Mouse (Mus musculus): Measurements from ENCODE around the gene Aipl1. TPM values are rescaled to one million over a fixed set of nuclear protein-coding genes. Genes with fewer than 3 reads are reported as not detected.

The Aipl1 gene
- polyA plus RNA-seq, 1 experiment from 2014 or later, result 0.11 TPM

- no peak for ATAC-seq
- Histone ChIP-seq H3K9ac (replicated peaks; ENCODE audit: low read depth, low read length) (no peak overlapping the region), H3K27me3 (replicated peaks; ENCODE audit: control insufficient read depth, insufficient read depth, low read length) (no peaks in the 10 kb centered on the region), H3K4me3 (replicated peaks; ENCODE audit: low read length) (no peak overlapping the region), H3K4me1 (replicated peaks; ENCODE audit: control insufficient read depth, insufficient read depth, low read length) (peaks cover 24% of the 10 kb centered on the region), H3K9me3 (ENCODE audit: control insufficient read depth, low read length) (no peaks in the 10 kb centered on the region), H3K4me2 (ENCODE audit: low read length) (no peak overlapping the region), H3K27ac (ENCODE audit: low read length) (no peak overlapping the region), H3K36me3 (ENCODE audit: control insufficient read depth, insufficient read depth) (no peaks in the 10 kb centered on the region)
- 92% methylated on average over 9 of the region's 9 CpGs for WGBS
These were observed 33.4 kb upstream of the Aipl1 start for GRCm38 (mm10) chr11:72070733-72071132.

GRCm38 (mm10) chr11:72068026-72068425, 30.7 kb upstream of the Aipl1 start:
- Histone ChIP-seq H3K4me3 (replicated peaks; ENCODE audit: low read length) (no peak overlapping the region), H3K36me3 (ENCODE audit: control insufficient read depth, insufficient read depth) (no peaks in the 10 kb centered on the region), H3K27ac (ENCODE audit: low read length) (peak overlapping the region; percentile 80), H3K27me3 (replicated peaks; ENCODE audit: control insufficient read depth, insufficient read depth, low read length) (no peaks in the 10 kb centered on the region), H3K4me2 (ENCODE audit: low read length) (no peak overlapping the region), H3K9ac (replicated peaks; ENCODE audit: low read depth, low read length) (no peak overlapping the region), H3K4me1 (replicated peaks; ENCODE audit: control insufficient read depth, insufficient read depth, low read length) (peaks cover 33% of the 10 kb centered on the region), H3K9me3 (ENCODE audit: control insufficient read depth, low read length) (peaks cover 7% of the 10 kb centered on the region)
- ATAC-seq, result peak; percentile 90
- whole genome bisulfite sequencing, result 33% methylated on average over 7 of the region's 7 CpGs

DNA sequence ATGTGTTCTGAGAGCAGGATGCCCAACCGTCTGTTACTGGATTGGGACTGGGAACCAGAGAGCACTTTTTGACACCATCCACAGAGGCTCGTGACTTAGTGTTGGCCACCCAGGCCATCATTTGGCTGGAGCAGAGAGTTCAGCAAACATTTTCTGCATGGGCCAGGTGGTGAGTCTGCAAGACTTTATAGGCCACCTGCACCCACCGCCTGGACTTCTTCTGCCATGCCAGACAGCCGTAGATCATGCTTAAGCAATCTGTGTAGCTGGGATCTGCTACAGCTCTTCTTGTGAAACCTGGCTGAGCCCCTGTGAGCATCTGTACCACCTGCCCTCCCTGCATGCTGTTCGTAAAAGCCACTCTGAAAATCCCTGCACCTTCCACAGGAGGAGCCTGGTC, 30.0 kb upstream of the Aipl1 start:
- Histone ChIP-seq H3K27ac (ENCODE audit: low read length) (peak overlapping the region; percentile 80), H3K27me3 (replicated peaks; ENCODE audit: control insufficient read depth, insufficient read depth, low read length) (no peaks in the 10 kb centered on the region), H3K9ac (replicated peaks; ENCODE audit: low read depth, low read length) (no peak overlapping the region; the same call in 1 of the 2 replicates), H3K4me2 (ENCODE audit: low read length) (no peak overlapping the region), H3K9me3 (ENCODE audit: control insufficient read depth, low read length) (peaks cover 7% of the 10 kb centered on the region), H3K36me3 (ENCODE audit: control insufficient read depth, insufficient read depth) (no peaks in the 10 kb centered on the region), H3K4me1 (replicated peaks; ENCODE audit: control insufficient read depth, insufficient read depth, low read length) (peaks cover 33% of the 10 kb centered on the region), H3K4me3 (replicated peaks; ENCODE audit: low read length) (no peak overlapping the region)
- WGBS, result 63% methylated on average over 5 of the region's 5 CpGs
- ATAC-seq, result 0 out of 2 replicates have a peak, but pooled peaks have one; percentile 17

GRCm38 (mm10) chr11:72066330-72066729, 29.0 kb upstream of the Aipl1 start:
- Histone ChIP-seq H3K36me3 (ENCODE audit: control insufficient read depth, insufficient read depth) (no peaks in the 10 kb centered on the region), H3K4me3 (replicated peaks; ENCODE audit: low read length) (no peak overlapping the region), H3K4me1 (replicated peaks; ENCODE audit: control insufficient read depth, insufficient read depth, low read length) (peaks cover 31% of the 10 kb centered on the region), H3K27ac (ENCODE audit: low read length) (no peak overlapping the region), H3K9ac (replicated peaks; ENCODE audit: low read depth, low read length) (no peak overlapping the region), H3K27me3 (replicated peaks; ENCODE audit: control insufficient read depth, insufficient read depth, low read length) (no peaks in the 10 kb centered on the region), H3K4me2 (ENCODE audit: low read length) (no peak overlapping the region), H3K9me3 (ENCODE audit: control insufficient read depth, low read length) (peaks cover 7% of the 10 kb centered on the region)
- ATAC-seq, result no peak
- WGBS, result 37% methylated on average over 6 of the region's 6 CpGs

DNA sequence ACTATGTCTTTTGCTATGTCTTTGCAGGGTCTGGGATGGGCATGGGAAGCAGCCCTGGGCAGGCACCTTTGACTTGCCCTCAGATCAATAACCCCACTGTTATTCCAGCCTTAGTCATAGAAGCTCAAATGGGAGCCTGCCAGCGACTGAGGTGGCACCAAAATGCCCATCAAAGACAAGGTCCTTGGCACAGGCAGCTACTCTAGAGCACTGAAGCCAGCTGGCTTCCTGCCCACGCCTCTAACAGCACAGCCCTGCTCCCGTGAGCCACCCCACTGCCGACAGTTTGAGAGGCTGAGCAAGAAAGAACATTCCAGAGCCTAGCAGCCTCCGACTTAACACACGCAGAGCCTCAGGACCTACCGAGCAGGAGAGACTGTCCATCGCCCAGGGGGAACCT, 27.8 kb upstream of the Aipl1 start:
- no peak overlapping the region for H3K27ac ChIP-seq (ENCODE audit: low read length)
- no peak overlapping the region for H3K4me2 ChIP-seq (ENCODE audit: low read length)
- H3K9ac ChIP-seq (replicated peaks; ENCODE audit: low read depth, low read length), result no peak overlapping the region
- H3K36me3 ChIP-seq (ENCODE audit: control insufficient read depth, insufficient read depth), result no peaks in the 10 kb centered on the region
- peak; percentile 56; the same call in 1 of the 2 replicates for ATAC-seq
- H3K27me3 ChIP-seq (replicated peaks; ENCODE audit: control insufficient read depth, insufficient read depth, low read length), result no peaks in the 10 kb centered on the region
- peaks cover 7% of the 10 kb centered on the region for H3K9me3 ChIP-seq (ENCODE audit: control insufficient read depth, low read length)
- no peak overlapping the region for H3K4me3 ChIP-seq (replicated peaks; ENCODE audit: low read length)
- WGBS, result 43% methylated on average over 8 of the region's 8 CpGs
- H3K4me1 ChIP-seq (replicated peaks; ENCODE audit: control insufficient read depth, insufficient read depth, low read length), result peaks cover 31% of the 10 kb centered on the region

- ATAC-seq, result no peak
- H3K36me3 ChIP-seq (ENCODE audit: control insufficient read depth, insufficient read depth), result no peaks in the 10 kb centered on the region
- WGBS, result 86% methylated on average over 6 of the region's 6 CpGs
- peaks cover 7% of the 10 kb centered on the region for H3K9me3 ChIP-seq (ENCODE audit: control insufficient read depth, low read length)
- H3K27ac ChIP-seq (ENCODE audit: low read length), result no peak overlapping the region
- H3K4me3 ChIP-seq (replicated peaks; ENCODE audit: low read length), result no peak overlapping the region
- no peak overlapping the region for H3K4me2 ChIP-seq (ENCODE audit: low read length)
- no peaks in the 10 kb centered on the region for H3K27me3 ChIP-seq (replicated peaks; ENCODE audit: control insufficient read depth, insufficient read depth, low read length)
- H3K4me1 ChIP-seq (replicated peaks; ENCODE audit: control insufficient read depth, insufficient read depth, low read length), result peaks cover 31% of the 10 kb centered on the region
- H3K9ac ChIP-seq (replicated peaks; ENCODE audit: low read depth, low read length), result no peak overlapping the region
These were observed 27.1 kb upstream of the Aipl1 start for GRCm38 (mm10) chr11:72064414-72064813.

- H3K4me1 ChIP-seq (replicated peaks; ENCODE audit: control insufficient read depth, insufficient read depth, low read length), result peaks cover 17% of the 10 kb centered on the region
- no peak for ATAC-seq
- H3K4me3 ChIP-seq (replicated peaks; ENCODE audit: low read length), result no peak overlapping the region
- H3K27ac ChIP-seq (ENCODE audit: low read length), result no peak overlapping the region
- WGBS, result 86% methylated on average over 13 of the region's 13 CpGs
- no peaks in the 10 kb centered on the region for H3K27me3 ChIP-seq (replicated peaks; ENCODE audit: control insufficient read depth, insufficient read depth, low read length)
- peaks cover 7% of the 10 kb centered on the region for H3K9me3 ChIP-seq (ENCODE audit: control insufficient read depth, low read length)
- no peak overlapping the region for H3K9ac ChIP-seq (replicated peaks; ENCODE audit: low read depth, low read length)
- no peaks in the 10 kb centered on the region for H3K36me3 ChIP-seq (ENCODE audit: control insufficient read depth, insufficient read depth)
- no peak overlapping the region for H3K4me2 ChIP-seq (ENCODE audit: low read length)
These were observed 23.8 kb upstream of the Aipl1 start for GRCm38 (mm10) chr11:72061093-72061620.

DNA sequence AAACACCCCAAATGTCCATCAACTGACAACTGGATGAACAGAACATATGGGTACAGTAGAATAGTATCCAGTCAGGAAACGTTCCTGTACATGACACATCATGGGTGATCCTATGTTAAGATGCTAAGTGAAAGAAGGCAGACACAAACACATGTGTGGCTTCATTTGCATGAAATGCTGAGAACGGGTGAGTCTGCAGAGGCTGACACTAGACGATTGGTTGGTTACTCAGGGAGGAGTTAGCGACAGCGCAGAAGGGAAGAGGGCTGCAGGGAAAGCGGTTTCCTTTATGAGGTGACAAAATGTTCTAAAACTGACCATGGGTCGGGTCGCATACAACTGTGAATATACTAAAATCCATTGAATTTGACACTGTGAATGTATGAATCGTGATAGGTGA, 23.1 kb upstream of the Aipl1 start:
- Histone ChIP-seq H3K27ac (ENCODE audit: low read length) (no peak overlapping the region), H3K9me3 (ENCODE audit: control insufficient read depth, low read length) (peaks cover 7% of the 10 kb centered on the region), H3K4me1 (replicated peaks; ENCODE audit: control insufficient read depth, insufficient read depth, low read length) (peaks cover 13% of the 10 kb centered on the region), H3K27me3 (replicated peaks; ENCODE audit: control insufficient read depth, insufficient read depth, low read length) (no peaks in the 10 kb centered on the region), H3K9ac (replicated peaks; ENCODE audit: low read depth, low read length) (no peak overlapping the region), H3K36me3 (ENCODE audit: control insufficient read depth, insufficient read depth) (no peaks in the 10 kb centered on the region), H3K4me2 (ENCODE audit: low read length) (no peak overlapping the region), H3K4me3 (replicated peaks; ENCODE audit: low read length) (no peak overlapping the region)
- ATAC-seq, result no peak
- WGBS, result 81% methylated on average over 9 of the region's 9 CpGs

GRCm38 (mm10) chr11:72057166-72057565, 19.9 kb upstream of the Aipl1 start:
- no peaks in the 10 kb centered on the region for H3K27me3 ChIP-seq (replicated peaks; ENCODE audit: control insufficient read depth, insufficient read depth, low read length)
- no peak overlapping the region for H3K4me2 ChIP-seq (ENCODE audit: low read length)
- no peaks in the 10 kb centered on the region for H3K36me3 ChIP-seq (ENCODE audit: control insufficient read depth, insufficient read depth)
- no peaks in the 10 kb centered on the region for H3K9me3 ChIP-seq (ENCODE audit: control insufficient read depth, low read length)
- no peak overlapping the region for H3K27ac ChIP-seq (ENCODE audit: low read length)
- 36% methylated on average over 3 of the region's 3 CpGs for WGBS
- H3K9ac ChIP-seq (replicated peaks; ENCODE audit: low read depth, low read length), result no peak overlapping the region
- ATAC-seq, result no peak
- peaks cover 9% of the 10 kb centered on the region for H3K4me1 ChIP-seq (replicated peaks; ENCODE audit: control insufficient read depth, insufficient read depth, low read length)
- H3K4me3 ChIP-seq (replicated peaks; ENCODE audit: low read length), result no peak overlapping the region

GRCm38 (mm10) chr11:72055176-72055575, 17.9 kb upstream of the Aipl1 start:
- peaks cover 28% of the 10 kb centered on the region for H3K4me1 ChIP-seq (replicated peaks; ENCODE audit: control insufficient read depth, insufficient read depth, low read length)
- H3K9me3 ChIP-seq (ENCODE audit: control insufficient read depth, low read length), result no peaks in the 10 kb centered on the region
- no peaks in the 10 kb centered on the region for H3K27me3 ChIP-seq (replicated peaks; ENCODE audit: control insufficient read depth, insufficient read depth, low read length)
- no peak for ATAC-seq
- whole genome bisulfite sequencing, result 13% methylated on average over 2 of the region's 2 CpGs
- no peak overlapping the region for H3K4me2 ChIP-seq (ENCODE audit: low read length)
- H3K36me3 ChIP-seq (ENCODE audit: control insufficient read depth, insufficient read depth), result no peaks in the 10 kb centered on the region
- H3K27ac ChIP-seq (ENCODE audit: low read length), result no peak overlapping the region
- H3K4me3 ChIP-seq (replicated peaks; ENCODE audit: low read length), result no peak overlapping the region
- H3K9ac ChIP-seq (replicated peaks; ENCODE audit: low read depth, low read length), result no peak overlapping the region

Measured in forebrain, embryonic 16.5 days (tissue).